Mouse (Mus musculus) testis, adult 2 months (tissue): ENCODE measurements around the gene Gm28051. TPM values are rescaled to one million over a fixed set of nuclear protein-coding genes. Genes with fewer than 3 reads are reported as not detected.

Source experiments
- H3K27ac ChIP-seq: fragments of 200-500 bp; 2 replicates; pipeline ENCODE4 v1.5.1; 2012; ENCODE audit warnings: low read depth, low read length; ENCODE audit not compliant: control insufficient read depth, insufficient read depth
- H3K27me3 ChIP-seq: fragments of 200-500 bp; 2 replicates; pipeline ENCODE4 v1.6.1; 2012; ENCODE audit warnings: mild to moderate bottlenecking, low read length, moderate library complexity; ENCODE audit not compliant: control insufficient read depth, insufficient read depth
- H3K36me3 ChIP-seq: fragments of 200-500 bp; 2 replicates; pipeline ENCODE4 v1.6.1; 2012; ENCODE audit warnings: mild to moderate bottlenecking, low read length; ENCODE audit not compliant: control insufficient read depth, insufficient read depth
- H3K4me1 ChIP-seq: fragments of 200-500 bp; 2 replicates; pipeline ENCODE4 v1.6.1; 2012; ENCODE audit warnings: low read length; ENCODE audit not compliant: control insufficient read depth, insufficient read depth
- H3K4me3 ChIP-seq: fragments of 200-500 bp; 2 replicates; pipeline ENCODE4 v1.5.1; 2012; ENCODE audit warnings: low read depth, mild to moderate bottlenecking, low read length, moderate library complexity, mixed read lengths; ENCODE audit not compliant: control insufficient read depth
- CTCF ChIP-seq: fragments of 200-500 bp; IDR thresholded peaks from 2 replicates; pipeline ENCODE4 v1.5.1; 2012; ENCODE audit warnings: low read depth, mild to moderate bottlenecking, inconsistent platforms, low read length, moderate library complexity; ENCODE audit not compliant: control insufficient read depth, insufficient read depth, insufficient replicate concordance
- POLR2A ChIP-seq: fragments of 200-500 bp; IDR thresholded peaks from 2 replicates; pipeline ENCODE4 v1.6.1; 2012; ENCODE audit warnings: low read depth, mild to moderate bottlenecking, inconsistent platforms, low read length, moderate library complexity; ENCODE audit not compliant: control insufficient read depth
- polyA plus RNA-seq: library from polyadenylated mRNA; depleted of rRNA; stranded (reverse); fragments of >200 nt; gene quantifications from 2 replicates; pipeline ENCODE4 v1.2.3, GENCODE M21; 2012; rRNA removed

The Gm28051 gene
- 3.6 and 4.5 TPM in 2 replicates for polyA plus RNA-seq

DNA sequence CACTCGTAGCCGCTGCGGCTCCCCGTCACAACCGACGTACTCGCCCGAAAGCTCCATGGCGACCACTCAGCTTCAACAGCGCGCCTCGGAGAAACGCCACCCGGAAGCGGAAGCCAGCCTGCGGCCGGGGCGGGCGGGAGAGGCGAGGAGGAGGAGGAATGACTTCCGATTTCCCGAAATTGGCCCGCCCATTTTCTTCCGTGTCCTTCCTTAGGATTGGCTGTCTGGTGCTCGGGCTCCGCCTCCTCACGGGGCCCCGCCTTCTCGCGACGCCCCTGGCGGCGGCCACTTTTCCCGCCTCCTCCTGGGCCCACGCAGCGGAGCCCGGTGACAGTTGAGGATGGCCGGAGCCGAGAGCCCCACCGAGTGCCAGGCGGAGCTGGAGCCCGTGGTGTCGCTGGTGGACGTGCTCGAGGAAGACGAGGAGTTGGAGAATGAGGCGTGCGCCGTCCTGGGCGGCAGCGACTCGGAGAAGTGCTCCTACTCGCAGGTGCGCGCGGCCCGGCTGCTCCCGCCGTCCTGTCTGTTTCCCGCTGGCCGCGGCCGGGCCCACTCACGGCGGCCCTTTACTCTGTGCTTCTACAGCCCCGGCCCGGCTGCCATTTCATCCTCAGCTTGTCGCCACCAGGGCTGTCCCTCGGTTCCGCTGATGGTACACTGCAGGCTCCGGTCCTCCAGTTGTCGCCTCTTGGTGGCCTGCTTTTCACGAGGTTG, at the start of gene Gm28051, which contains the start of the genes Gon7 and Ubr7:
Gene Gm28051 (minus strand): TSS at position 77 of the 714 bp plus-strand sequence.
Gene Gon7 (minus strand): TSS at position 115 of the 714 bp plus-strand sequence.
Gene Ubr7 (plus strand): TSS at position 279 of the 714 bp plus-strand sequence.
- Histone ChIP-seq H3K4me3 (peak within 1 kb of the TSS; percentile 94), H3K27me3 (no peaks in the 10 kb centered on the region), H3K27ac (peak within 1 kb of the TSS; percentile 92), H3K36me3 (peaks cover 6% of the 10 kb centered on the region), H3K4me1 (peaks cover 3% of the 10 kb centered on the region)
- peak; percentile 92 for TF ChIP-seq POLR2A
- TF ChIP-seq CTCF: no peak

DNA sequence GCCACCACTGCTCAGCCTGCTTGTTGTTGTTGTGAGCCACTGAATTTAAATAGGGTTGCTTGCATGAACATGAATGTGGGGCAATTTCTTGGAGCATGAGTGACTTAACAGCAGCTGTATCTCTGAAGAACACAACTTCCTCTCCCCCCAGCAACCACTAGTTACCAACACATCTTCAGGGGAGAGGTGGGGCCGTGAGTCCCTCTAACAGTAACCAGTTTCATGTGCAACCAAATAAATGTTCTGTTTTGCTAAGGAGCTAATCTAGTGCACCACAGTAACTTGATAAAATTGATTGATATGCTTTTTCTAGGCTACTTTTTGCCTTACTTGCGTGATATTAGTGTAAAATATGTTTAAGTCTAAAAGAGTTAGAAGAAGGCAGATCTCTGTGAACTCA, 42.0 kb upstream of the Gm28051 start:
- no peak for TF ChIP-seq POLR2A
- no peak for TF ChIP-seq CTCF
- H3K4me3 ChIP-seq: no peak overlapping the region
- H3K27me3 ChIP-seq: no peaks in the 10 kb centered on the region
- no peaks in the 10 kb centered on the region for H3K36me3 ChIP-seq
- H3K27ac ChIP-seq: no peak overlapping the region
- H3K4me1 ChIP-seq: no peaks in the 10 kb centered on the region

DNA sequence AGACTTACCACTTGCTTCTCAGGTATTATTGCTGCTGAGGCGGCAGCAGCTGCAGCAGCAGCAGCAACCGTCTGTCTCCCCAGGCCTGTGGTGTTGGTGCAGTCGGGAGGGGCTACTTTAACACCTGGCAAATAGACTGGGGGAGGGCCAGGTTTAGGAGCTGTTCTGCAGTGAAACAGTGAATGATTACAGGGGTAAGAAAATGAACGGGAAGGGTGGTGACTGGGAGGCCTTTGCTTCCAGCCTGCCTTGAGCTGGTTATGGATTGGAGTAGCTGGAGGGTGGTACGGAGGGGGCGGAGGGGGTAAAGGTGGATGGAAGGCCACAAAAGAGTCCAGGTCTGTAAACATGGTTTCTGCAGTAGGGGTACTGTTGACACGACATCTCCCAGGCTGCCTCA, 30.4 kb upstream of the Gm28051 start:
- peaks cover 2% of the 10 kb centered on the region for H3K36me3 ChIP-seq
- TF ChIP-seq POLR2A (no peak), CTCF (no peak)

DNA sequence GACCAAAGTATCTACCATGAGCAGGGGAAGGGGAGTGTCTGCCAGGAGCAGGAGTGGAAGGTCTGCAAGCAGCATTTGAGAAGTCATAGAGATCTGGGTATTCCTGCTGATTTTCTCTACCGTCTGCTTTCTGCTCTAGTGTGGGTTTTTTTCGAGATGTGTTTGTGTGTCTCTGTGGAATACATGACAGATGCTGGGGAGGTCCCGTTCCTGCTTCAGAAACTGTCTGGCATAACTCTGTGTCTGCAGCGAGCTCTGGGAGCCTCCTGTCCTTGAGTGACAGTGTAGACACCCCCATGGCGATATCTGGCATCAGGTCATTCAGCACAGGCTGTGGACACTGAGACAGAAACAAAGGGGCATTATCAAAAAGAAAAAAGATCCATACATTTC, 28.0 kb upstream of the Gm28051 start:
- Histone ChIP-seq H3K27ac (no peak overlapping the region), H3K4me3 (no peak overlapping the region), H3K36me3 (peaks cover 1% of the 10 kb centered on the region), H3K27me3 (no peaks in the 10 kb centered on the region), H3K4me1 (no peaks in the 10 kb centered on the region)
- TF ChIP-seq CTCF (no peak), POLR2A (no peak)

More for the DNA sequence above, 30.4 kb upstream of the Gm28051 start:
- Histone ChIP-seq H3K4me3 (no peak overlapping the region), H3K4me1 (no peaks in the 10 kb centered on the region), H3K27ac (no peak overlapping the region), H3K27me3 (no peaks in the 10 kb centered on the region)

DNA sequence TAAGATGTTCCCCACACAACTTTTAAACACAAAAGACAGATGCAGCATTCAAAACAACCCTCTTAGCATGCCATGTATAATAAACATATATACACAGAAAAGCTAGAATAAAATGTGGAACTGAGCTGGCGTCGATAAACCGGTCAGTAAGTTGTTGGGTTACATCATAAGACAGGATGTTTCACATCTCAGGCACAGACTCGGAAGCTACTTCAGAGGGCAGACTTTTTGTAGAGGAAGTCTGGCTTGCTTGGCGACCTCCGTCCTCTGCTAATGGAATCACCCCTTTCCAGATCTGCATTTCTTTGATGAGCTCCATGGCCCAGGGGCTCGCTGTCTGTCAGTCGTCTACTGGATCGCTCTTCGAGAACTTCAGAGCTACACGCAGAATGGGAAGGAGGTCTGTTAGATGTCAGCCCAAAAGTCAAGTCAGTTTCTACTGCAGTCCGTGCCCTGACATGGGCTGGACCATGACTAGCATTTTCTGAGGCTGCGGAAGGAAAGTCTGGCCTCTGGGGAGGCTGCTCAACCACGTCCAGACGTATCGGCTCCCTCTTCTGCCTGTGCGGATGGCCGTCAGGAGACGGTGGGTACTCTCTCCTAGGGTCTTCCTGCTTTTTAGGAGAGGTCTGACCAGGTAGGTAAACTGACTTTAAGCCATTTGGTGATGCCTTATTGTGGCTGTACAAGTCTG, 27.5 kb upstream of the Gm28051 start:
- no peaks in the 10 kb centered on the region; the same call in 1 of the 2 replicates for H3K36me3 ChIP-seq
- no peaks in the 10 kb centered on the region for H3K4me1 ChIP-seq
- TF ChIP-seq CTCF (no peak), POLR2A (no peak)
- H3K27ac ChIP-seq: no peak overlapping the region
- no peak overlapping the region for H3K4me3 ChIP-seq
- H3K27me3 ChIP-seq: no peaks in the 10 kb centered on the region

DNA sequence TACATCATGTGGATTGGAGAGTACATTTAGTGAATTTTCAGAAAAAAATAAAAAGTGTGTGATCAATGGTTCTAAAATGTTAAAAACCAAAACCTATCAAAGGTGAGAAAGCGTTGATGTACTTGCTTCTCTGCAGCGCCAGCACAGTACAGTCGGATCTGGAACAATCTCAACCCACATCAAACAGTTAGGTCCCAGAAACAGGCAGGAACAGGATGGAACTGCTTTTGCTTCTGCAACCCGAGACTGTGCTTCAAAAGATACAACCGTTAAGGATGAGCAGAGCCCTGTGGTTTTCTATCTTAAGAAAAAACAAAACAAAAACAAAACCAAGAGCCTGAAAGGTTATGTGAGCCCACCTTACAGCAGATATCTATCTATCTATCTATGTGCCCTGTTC, 25.3 kb upstream of the Gm28051 start:
- H3K27me3 ChIP-seq: no peaks in the 10 kb centered on the region
- no peaks in the 10 kb centered on the region for H3K4me1 ChIP-seq
- TF ChIP-seq POLR2A (no peak), CTCF (no peak)
- H3K4me3 ChIP-seq: no peak overlapping the region
- no peaks in the 10 kb centered on the region; the same call in 1 of the 2 replicates for H3K36me3 ChIP-seq
- no peak overlapping the region for H3K27ac ChIP-seq

DNA sequence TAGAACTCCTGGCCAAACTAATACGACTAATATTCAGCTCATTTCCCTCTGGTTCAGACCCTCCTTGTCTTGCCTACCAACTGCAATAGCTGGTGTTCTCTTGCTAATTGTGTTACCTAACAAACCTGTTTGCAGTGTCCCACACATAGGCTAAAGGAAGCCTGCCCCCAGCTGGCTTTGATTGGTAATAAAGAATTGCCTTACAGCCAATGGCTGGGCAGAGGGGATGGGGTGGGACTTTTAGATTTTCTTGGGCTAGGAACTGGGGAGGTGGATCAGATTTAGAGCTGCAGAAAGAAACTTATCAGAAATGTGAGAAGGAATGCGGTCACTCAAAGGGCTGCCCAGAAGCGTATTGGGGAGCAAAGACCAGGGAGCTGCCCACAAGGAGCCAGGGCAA, 21.9 kb upstream of the Gm28051 start:
- Histone ChIP-seq H3K4me1 (no peaks in the 10 kb centered on the region), H3K4me3 (no peak overlapping the region), H3K27ac (no peak overlapping the region), H3K27me3 (no peaks in the 10 kb centered on the region), H3K36me3 (peaks cover 2% of the 10 kb centered on the region)
- TF ChIP-seq POLR2A (no peak), CTCF (no peak)
